Mouse (Mus musculus) naive thymus-derived CD4-positive, alpha-beta T cell, adult 2 months (primary cell): ENCODE data around the gene Epha6.

Experiments
- DNase-seq: peaks from one replicate; pipeline ENCODE4 v3.0.0-alpha.2; 2011; ENCODE audit warnings: low read depth

Epha6 gene

GRCm38 (mm10) chr16:60264719-60265508 is 340.4 kb downstream of the Epha6 start:
- no peak for DNase-seq

DNA sequence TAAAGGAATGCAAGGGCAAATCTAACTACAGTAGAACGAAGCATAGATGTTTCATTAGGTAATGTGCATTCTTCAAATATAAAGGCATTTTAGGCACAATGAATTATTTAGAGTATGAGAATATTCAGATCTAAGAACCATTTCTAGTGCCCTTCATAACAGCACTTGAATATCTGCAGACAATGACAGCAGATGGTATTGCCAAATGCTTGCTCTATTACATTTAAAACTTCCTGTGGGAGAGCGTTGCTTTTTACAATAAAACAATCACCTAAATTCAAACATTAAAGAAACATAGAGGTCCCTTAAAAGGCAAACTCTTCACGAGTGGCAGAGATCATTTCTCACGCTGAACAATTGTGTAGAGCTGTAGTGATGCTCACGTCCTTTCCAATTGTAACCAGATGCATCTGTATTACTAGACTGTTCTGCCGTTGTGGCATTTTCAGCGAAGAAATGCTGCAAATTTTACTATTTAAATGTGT is 347.1 kb downstream of the Epha6 start:
- DNase-seq: no peak

- DNase-seq: no peak
These were observed 347.7 kb downstream of the Epha6 start for GRCm38 (mm10) chr16:60257623-60258022.

GRCm38 (mm10) chr16:60257044-60257443 is 348.3 kb downstream of the Epha6 start:
- no peak for DNase-seq

DNA sequence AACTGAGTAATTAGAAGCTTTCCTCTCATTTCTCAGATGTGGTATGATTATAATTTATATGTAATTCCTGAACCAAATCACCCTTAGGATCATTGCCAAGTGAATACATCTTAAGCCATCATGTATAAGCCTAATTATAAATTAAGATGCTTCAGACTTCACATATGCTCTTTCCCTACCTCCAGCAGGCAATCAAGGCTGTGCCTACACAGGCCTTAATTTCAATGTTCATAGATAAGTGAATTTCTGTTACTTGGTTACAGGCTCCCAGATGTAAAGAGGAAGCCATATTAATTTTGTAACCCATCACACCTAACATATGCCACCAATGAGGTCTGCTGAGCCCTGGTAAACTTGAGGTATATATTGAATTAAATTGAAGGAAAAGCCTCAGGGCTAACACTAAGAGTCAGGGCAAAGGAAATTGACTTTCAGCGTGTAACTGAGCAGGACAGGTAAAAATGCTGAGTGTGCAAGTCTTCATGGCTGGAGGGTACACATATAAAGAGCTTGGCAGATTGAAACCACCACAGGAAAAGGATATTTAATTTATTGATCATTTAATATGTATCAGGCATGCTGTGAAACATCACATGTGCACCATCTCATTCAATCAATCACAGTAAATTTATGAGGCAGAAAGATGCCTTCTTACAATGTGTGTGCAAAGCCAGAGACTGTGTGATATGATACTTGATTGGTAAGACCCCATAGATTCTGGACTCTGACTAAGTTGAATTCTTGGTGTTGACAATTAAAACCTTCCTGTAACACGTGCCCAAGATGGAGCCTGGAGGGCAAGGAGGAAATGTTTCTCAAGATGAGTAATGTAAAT is 365.8 kb downstream of the Epha6 start:
- no peak for DNase-seq

- no peak for DNase-seq
These were observed 371.2 kb downstream of the Epha6 start for GRCm38 (mm10) chr16:60233985-60234766.

GRCm38 (mm10) chr16:60232982-60233381 is 372.3 kb downstream of the Epha6 start:
- DNase-seq: no peak

DNA sequence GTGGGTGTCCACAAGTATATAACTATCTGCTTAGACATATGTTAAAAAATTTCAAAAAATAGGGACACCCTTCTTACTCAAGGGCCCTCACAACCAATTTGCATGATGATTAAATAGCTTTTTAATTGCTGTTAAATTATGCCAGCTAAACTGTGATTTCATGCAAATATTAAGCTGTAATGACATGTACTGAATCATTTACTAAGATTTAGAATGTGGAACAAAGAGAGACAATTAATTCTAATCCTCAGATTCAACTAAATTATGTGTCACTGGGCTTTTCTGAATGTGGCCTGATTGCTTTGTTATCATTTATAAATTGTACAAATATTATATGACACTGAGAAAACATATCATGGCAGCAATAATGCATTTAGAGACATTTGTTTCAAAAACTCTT is 396.2 kb downstream of the Epha6 start:
- DNase-seq: no peak

GRCm38 (mm10) chr16:60175580-60175979 is 429.8 kb downstream of the Epha6 start:
- DNase-seq: no peak

GRCm38 (mm10) chr16:60152439-60152838 is 452.9 kb downstream of the Epha6 start:
- DNase-seq: no peak

GRCm38 (mm10) chr16:60144370-60144769 is 461.0 kb downstream of the Epha6 start:
- no peak for DNase-seq

GRCm38 (mm10) chr16:60121435-60121834 is 483.9 kb downstream of the Epha6 start:
- DNase-seq: no peak

GRCm38 (mm10) chr16:60102210-60102609 is 503.1 kb downstream of the Epha6 start:
- no peak for DNase-seq

DNA sequence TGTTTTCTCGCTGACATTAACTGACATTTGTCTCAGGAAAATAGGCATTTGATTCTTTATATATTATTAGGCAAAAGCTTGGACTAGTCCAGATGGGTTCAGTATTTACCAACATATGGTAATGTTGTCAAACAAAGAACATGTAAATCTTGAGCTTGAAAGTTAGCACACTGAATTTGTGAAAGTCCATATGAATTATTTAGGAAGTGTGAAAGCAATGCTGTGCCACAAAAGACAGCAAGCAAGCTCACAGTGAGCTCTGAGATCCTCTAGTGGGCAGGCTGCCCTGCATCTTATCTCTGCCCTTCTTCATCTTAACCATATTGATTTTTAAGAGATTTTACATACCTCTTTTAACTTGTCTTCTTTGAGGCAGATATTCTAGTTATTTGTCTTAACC is 510.0 kb downstream of the Epha6 start:
- no peak for DNase-seq

- DNase-seq: no peak
These were observed 518.4 kb downstream of the Epha6 start for GRCm38 (mm10) chr16:60086976-60087375.

DNA sequence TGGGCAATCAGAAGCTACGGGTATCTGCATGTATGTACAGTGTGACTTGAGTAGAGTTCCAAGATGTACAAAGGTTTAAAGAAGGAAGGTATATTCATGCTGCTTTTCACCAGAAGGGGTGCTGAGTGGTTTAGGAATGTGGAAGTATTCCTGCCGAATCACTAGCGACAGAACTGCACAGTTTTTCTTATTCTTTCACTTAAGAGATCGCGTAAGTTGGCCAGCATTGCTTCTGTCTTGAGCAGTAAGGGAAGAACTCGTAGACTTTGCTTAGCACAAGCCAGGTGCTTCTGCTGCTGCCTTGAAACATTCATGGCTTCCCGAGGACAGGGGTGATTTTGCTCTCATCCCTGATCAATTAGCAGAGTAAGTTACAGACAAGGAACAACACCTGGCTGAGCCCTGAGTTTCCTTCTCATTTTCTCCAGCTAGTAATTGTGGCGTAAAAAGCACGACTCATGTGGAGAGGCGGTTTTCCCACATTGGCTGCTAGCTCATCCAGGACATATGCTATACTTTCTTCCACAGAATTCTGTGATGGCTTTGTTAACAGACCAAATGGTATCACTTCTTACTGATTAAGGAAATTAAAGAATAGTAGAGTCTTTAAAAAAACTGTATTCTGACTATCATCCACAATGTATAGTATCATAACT is 534.7 kb downstream of the Epha6 start:
- DNase-seq: no peak

DNA sequence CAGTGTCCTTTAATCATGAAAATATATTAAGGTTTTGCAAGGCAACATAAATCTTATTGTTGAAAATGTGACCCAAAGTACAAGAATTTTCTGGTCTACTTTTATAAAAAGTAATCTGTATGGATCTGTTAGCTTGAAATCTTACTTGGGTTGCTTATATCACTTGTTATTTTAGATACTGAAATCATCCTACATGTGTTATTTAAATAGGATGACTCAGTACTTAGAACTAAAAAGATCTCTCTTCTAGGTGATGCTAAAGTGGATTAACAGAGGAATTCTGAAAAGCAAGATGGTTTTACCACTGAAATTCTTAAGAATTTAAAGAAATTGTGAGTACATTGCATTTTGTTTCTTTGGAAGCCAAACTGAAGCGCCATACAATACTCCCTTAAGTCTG is 561.5 kb downstream of the Epha6 start:
- DNase-seq: no peak

GRCm38 (mm10) chr16:60028381-60028780 is 577.0 kb downstream of the Epha6 start:
- DNase-seq: no peak

DNA sequence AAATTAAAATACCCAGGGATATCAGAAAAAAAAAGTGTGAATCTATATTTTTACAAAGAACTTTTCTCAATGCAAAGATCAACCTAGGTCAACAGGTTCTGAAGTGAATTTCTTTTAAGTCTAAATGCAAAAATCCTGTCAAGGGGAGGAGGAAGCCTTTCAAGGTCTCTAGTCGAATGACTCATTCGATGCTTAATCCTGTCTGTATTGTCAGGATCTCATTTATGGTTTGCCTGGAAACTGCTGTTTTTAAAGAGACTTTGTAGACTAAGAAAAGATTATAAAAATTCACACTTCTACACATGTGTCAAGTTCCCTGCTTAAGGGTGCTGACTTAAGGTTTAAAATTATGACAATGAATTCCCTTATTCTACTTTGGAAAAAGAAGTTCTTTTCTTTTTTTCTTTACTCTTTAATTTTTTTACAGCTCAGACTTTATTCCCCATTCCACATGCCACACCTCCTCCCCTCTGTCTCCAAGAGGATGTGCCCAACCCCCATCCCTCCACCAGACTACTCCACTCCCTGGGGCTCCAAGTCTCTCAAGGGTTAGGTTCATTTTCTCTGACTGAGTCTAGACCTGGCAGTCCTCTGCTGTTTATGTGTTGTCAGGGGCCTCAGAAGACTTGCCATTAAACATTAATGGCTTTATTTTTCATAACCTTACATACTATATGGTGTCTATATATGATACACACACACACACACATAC is 598.3 kb downstream of the Epha6 start:
- no peak for DNase-seq

GRCm38 (mm10) chr16:59969816-59970215 is 635.5 kb downstream of the Epha6 start:
- DNase-seq: no peak

DNA sequence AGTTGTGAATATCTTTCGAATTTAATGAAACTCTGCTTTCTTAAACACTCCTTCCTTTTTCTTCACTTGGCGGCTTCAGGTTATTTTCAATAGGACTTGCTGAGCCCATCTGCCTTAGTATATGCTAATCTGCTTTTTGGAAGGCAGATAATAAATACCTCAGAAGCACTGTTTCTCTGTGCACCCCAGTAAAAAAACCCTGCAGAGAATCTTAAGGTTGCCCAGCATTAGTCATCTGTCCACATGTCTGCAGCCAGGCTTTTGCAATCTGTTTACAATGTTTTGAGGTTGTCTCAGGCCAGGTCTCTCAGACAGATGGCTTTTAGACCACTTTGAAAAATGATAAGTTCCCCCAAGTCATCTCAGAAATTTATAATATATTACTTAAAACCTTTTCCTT is 649.6 kb downstream of the Epha6 start:
- DNase-seq: no peak
